Mouse (Mus musculus) right cerebral cortex, postnatal 10 days (tissue): ENCODE measurements at regions not wholly inside any gene's neighbourhood (a gene's known extent, or its start where the extent isn't known, plus 50 kb on each side); places are given as distances from the start of the nearest gene placed in this dataset.
A peak's percentile ranks its signal among the peaks of the same experiment; 100 is the strongest.

Experiments
- DNase-seq, 2 experiments: peaks; one replicate each; pipeline ENCODE4 v3.0.0; 2021; ENCODE audit warnings: low spot score in 2 of 2

- no peak for DNase-seq
Measured at GRCm38 (mm10) chr7:114345860-114346259, 69.2 kb upstream of the Pde3b start.

- no peak for DNase-seq
Measured at GRCm38 (mm10) chr7:114347006-114347405, 68.1 kb upstream of the Pde3b start.

GRCm38 (mm10) chr7:114350968-114351367 lies 64.1 kb upstream of the Pde3b start:
- peak; percentile 24 to 26 for DNase-seq

GRCm38 (mm10) chr7:114356381-114356780 lies 58.7 kb upstream of the Pde3b start:
- DNase-seq = no peak

- DNase-seq = no peak
Measured at GRCm38 (mm10) chr7:114362166-114362565, 52.9 kb upstream of the Pde3b start.

GRCm38 (mm10) chr7:114364041-114364440 lies 51.0 kb upstream of the Pde3b start:
- no peak for DNase-seq
